Mouse (Mus musculus) cerebellum, adult 2 months (tissue): ENCODE measurements around the gene Ulk4.

Experiments used
- CTCF ChIP-seq: fragments of 200-500 bp; IDR thresholded peaks from 2 replicates; pipeline ENCODE4 v1.5.1; 2011; ENCODE audit warnings: low read depth, mild to moderate bottlenecking, control low read depth, low read length, moderate library complexity, borderline replicate concordance; ENCODE audit not compliant: insufficient read depth
- POLR2A ChIP-seq: fragments of 200-500 bp; IDR thresholded peaks from 2 replicates; pipeline ENCODE4 v1.6.1; 2011; ENCODE audit warnings: low read length, control low read depth, borderline replicate concordance; ENCODE audit not compliant: insufficient read depth

DNA sequence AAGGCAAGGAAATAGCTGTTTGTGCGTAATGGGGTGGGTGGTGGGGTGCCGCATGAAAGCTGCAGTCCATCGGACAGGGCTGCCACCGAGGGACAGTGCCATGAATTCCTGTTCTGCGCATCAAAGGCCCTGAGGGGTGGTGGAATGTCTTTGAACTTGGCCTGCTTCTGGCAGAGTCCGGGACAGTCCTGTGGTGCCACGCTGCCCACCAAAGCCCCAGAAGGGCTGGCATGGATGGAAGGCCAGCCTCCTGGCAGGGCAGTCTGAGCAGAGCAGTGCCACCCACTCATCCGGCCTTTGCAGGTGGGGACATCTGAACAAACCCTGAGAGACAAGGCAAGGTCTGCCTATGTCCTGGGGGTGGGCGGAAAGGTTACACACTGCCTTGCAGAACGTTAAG lies 312.0 kb downstream of the Ulk4 start:
- TF ChIP-seq POLR2A (no peak), CTCF (no peak)
